Mouse (Mus musculus): ENCODE results near the gene Htt. TPM values are rescaled to one million over a fixed set of nuclear protein-coding genes. Genes with fewer than 3 reads are reported as not detected.

The Htt gene
- total RNA-seq, 1 experiment: 25.6 TPM

- DNase-seq (ENCODE audit: low read depth, low spot score): no peak
- Histone ChIP-seq H3K4me3 (ENCODE audit: insufficient read depth in 1 of 2, low read depth in 1 of 2, low read length in 2 of 2, poor library complexity in 1 of 2, severe bottlenecking in 1 of 2) (no peak overlapping the region), H3K27ac (ENCODE audit: insufficient read depth, low read depth, low read length, poor library complexity, severe bottlenecking) (no peak overlapping the region), H3K4me1 (ENCODE audit: control insufficient read depth in 2 of 2, insufficient read depth in 2 of 2, low read length in 2 of 2, poor library complexity in 1 of 2) (peaks cover 1 to 8% of the 10 kb centered on the region in 2 experiments; a peak in 1 of 4 replicates), H3K9ac (ENCODE audit: insufficient read depth, low read depth, low read length, poor library complexity, severe bottlenecking) (no peak overlapping the region), H3K36me3 (ENCODE audit: control insufficient read depth, insufficient read depth, low read length, poor library complexity, severe bottlenecking) (peaks cover 24% of the 10 kb centered on the region), H3K9me3 (ENCODE audit: control insufficient read depth, insufficient read depth, low read depth, low read length) (no peaks in the 10 kb centered on the region)
- in situ Hi-C loops (cut with MboI; ENCODE audit: low sequenced_read_pairs in 2 of 2, unreplicated experiment in 2 of 2): no loop called here
- TF ChIP-seq MAFK (IDR thresholded peaks at IDR 0.05; ENCODE audit: insufficient read depth, low read depth, low read length) (no peak), CHD2 (IDR thresholded peaks at IDR 0.05; ENCODE audit: low read depth, low read length) (no peak), ZNF384 (IDR thresholded peaks at IDR 0.05; ENCODE audit: low read depth, low read length) (no peak), ZC3H11A (IDR thresholded peaks at IDR 0.05; ENCODE audit: borderline replicate concordance, low read depth, low read length) (no peak), HCFC1 (IDR thresholded peaks at IDR 0.05; ENCODE audit: borderline replicate concordance, insufficient read depth, low read length) (no peak)
Observed at GRCm38 (mm10) chr5:34904412-34904811, 142.9 kb downstream of the Htt start.

DNA sequence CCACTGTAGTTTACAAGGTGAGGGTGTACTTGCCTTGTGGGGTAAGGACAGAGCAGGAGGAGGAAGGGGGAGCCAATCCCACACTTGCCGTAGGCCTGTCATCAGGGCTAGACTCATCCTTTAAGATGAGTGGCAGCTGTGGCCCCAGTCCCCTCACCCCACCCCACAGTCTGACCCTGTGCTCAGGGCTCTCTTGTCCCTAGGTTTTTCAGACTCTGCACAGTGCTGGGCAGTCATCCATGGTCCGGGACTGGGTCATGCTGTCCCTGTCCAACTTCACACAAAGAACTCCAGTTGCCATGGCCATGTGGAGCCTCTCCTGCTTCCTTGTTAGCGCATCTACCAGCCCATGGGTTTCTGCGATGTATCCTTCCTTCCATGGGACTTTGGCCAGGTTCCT, 145.7 kb downstream of the Htt start:
- TF ChIP-seq ZNF384 (IDR thresholded peaks at IDR 0.05; ENCODE audit: low read depth, low read length) (no peak), MAFK (IDR thresholded peaks at IDR 0.05; ENCODE audit: insufficient read depth, low read depth, low read length) (no peak), ZC3H11A (IDR thresholded peaks at IDR 0.05; ENCODE audit: borderline replicate concordance, low read depth, low read length) (no peak), CHD2 (IDR thresholded peaks at IDR 0.05; ENCODE audit: low read depth, low read length) (no peak), HCFC1 (IDR thresholded peaks at IDR 0.05; ENCODE audit: borderline replicate concordance, insufficient read depth, low read length) (no peak)
- H3K9ac ChIP-seq (ENCODE audit: insufficient read depth, low read depth, low read length, poor library complexity, severe bottlenecking): no peak overlapping the region
- in situ Hi-C loops (cut with MboI; ENCODE audit: low sequenced_read_pairs in 2 of 2, unreplicated experiment in 2 of 2): no loop called here
- peaks cover 18% of the 10 kb centered on the region; the same call in 1 of the 2 replicates for H3K36me3 ChIP-seq (ENCODE audit: control insufficient read depth, insufficient read depth, low read length, poor library complexity, severe bottlenecking)
- H3K4me1 ChIP-seq (ENCODE audit: control insufficient read depth in 2 of 2, insufficient read depth in 2 of 2, low read length in 2 of 2, poor library complexity in 1 of 2): peaks cover 1 to 8% of the 10 kb centered on the region in 2 experiments; a peak in 1 of 4 replicates
- no peak overlapping the region for H3K27ac ChIP-seq (ENCODE audit: insufficient read depth, low read depth, low read length, poor library complexity, severe bottlenecking)
- no peaks in the 10 kb centered on the region for H3K9me3 ChIP-seq (ENCODE audit: control insufficient read depth, insufficient read depth, low read depth, low read length)
- no peak overlapping the region for H3K4me3 ChIP-seq (ENCODE audit: insufficient read depth in 1 of 2, low read depth in 1 of 2, low read length in 2 of 2, poor library complexity in 1 of 2, severe bottlenecking in 1 of 2)
- no peak for DNase-seq (ENCODE audit: low read depth, low spot score)

DNA sequence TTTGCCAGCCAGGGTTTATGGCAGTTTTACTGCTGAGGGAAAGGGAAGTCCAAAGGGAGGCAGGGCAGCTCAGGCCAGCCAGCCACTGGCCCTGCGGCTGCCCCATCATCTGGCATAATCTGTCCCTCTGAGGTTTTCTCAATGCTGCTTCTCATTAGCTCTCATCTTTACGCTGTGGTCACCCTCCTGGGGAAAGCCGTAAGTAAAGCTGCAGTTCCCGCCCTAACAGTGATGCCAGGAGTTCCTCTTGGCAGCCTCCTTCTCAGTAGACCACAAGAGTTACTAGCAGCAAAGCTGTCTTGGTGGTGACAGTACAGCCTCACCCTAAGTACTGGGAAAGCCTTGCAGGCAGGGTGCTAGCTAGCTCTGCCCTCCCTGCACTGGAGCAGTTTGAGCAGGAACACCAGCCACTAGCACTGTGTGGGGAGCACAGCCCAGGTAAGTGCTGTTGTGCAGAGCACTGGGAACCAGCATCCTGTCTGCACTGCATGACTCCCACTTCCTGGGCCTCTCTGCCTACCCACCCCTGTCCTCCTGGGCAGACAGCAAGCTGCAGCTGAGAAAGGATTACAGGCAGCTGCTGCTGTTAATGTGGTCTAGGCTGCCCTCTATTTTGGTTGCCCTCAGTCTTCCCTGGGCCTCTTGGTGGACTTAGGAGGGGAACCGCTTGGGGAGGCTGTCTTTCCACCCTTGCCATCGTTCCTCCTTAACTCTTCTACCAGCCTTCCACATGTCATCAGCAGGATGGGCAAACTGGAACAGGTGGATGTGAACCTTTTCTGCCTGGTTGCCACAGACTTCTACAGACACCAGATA, 146.6 kb downstream of the Htt start, which contains the start of gene Msantd1:
TSS of gene Msantd1 (plus strand) at position 103 of the 816 bp plus-strand sequence.
- Histone ChIP-seq H3K36me3 (ENCODE audit: control insufficient read depth, insufficient read depth, low read length, poor library complexity, severe bottlenecking) (peaks cover 15% of the 10 kb centered on the region; the same call in 1 of the 2 replicates), H3K4me3 (ENCODE audit: insufficient read depth in 1 of 2, low read depth in 1 of 2, low read length in 2 of 2, poor library complexity in 1 of 2, severe bottlenecking in 1 of 2) (no peak within 1 kb of the TSS), H3K4me1 (ENCODE audit: control insufficient read depth in 2 of 2, insufficient read depth in 2 of 2, low read length in 2 of 2, poor library complexity in 1 of 2) (peaks cover 0 to 8% of the 10 kb centered on the region in 2 experiments; a peak in 1 of 4 replicates), H3K9ac (ENCODE audit: insufficient read depth, low read depth, low read length, poor library complexity, severe bottlenecking) (no peak within 1 kb of the TSS), H3K27ac (ENCODE audit: insufficient read depth, low read depth, low read length, poor library complexity, severe bottlenecking) (no peak within 1 kb of the TSS), H3K9me3 (ENCODE audit: control insufficient read depth, insufficient read depth, low read depth, low read length) (no peaks in the 10 kb centered on the region)
- no peak for TF ChIP-seq ZC3H11A (IDR thresholded peaks at IDR 0.05; ENCODE audit: borderline replicate concordance, low read depth, low read length)
- TF ChIP-seq MAFK (IDR thresholded peaks at IDR 0.05; ENCODE audit: insufficient read depth, low read depth, low read length): no peak
- no peak for TF ChIP-seq CHD2 (IDR thresholded peaks at IDR 0.05; ENCODE audit: low read depth, low read length)
- in situ Hi-C loops (cut with MboI; ENCODE audit: low sequenced_read_pairs in 2 of 2, unreplicated experiment in 2 of 2): no loop called here
- DNase-seq (ENCODE audit: low read depth, low spot score): no peak

DNA sequence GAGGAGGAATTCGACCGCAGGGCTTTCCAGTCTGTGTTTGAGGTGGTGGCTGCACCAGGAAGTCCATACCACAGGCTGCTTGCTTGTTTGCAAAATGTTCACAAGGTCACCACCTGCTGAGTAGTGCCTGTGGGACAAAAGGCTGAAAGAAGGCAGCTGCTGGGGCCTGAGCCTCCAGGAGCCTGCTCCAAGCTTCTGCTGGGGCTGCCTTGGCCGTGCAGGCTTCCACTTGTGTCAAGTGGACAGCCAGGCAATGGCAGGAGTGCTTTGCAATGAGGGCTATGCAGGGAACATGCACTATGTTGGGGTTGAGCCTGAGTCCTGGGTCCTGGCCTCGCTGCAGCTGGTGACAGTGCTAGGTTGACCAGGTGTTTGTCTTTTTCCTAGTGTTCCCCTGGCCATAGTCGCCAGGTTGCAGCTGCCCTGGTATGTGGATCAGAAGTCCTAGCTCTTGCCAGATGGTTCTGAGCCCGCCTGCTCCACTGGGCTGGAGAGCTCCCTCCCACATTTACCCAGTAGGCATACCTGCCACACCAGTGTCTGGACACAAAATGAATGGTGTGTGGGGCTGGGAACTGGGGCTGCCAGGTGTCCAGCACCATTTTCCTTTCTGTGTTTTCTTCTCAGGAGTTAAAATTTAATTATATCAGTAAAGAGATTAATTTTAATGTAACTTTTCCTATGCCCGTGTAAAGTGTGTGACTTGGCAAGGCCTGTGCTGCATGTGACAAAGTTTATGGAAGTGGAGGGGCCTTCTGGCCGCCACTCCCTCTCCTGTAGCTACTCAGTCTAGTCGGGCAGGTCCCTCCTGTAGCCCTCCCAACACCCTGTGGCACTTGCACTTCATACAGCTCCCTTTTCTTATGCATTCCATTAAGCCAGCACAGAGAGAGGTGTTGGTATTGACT, 147.4 kb downstream of the Htt start:
- H3K36me3 ChIP-seq (ENCODE audit: control insufficient read depth, insufficient read depth, low read length, poor library complexity, severe bottlenecking): peaks cover 15% of the 10 kb centered on the region; the same call in 1 of the 2 replicates

More for the DNA sequence above, 147.4 kb downstream of the Htt start:
- Histone ChIP-seq H3K9me3 (ENCODE audit: control insufficient read depth, insufficient read depth, low read depth, low read length) (no peaks in the 10 kb centered on the region), H3K27ac (ENCODE audit: insufficient read depth, low read depth, low read length, poor library complexity, severe bottlenecking) (no peak overlapping the region), H3K9ac (ENCODE audit: insufficient read depth, low read depth, low read length, poor library complexity, severe bottlenecking) (no peak overlapping the region), H3K4me1 (ENCODE audit: control insufficient read depth in 2 of 2, insufficient read depth in 2 of 2, low read length in 2 of 2, poor library complexity in 1 of 2) (peaks cover 0 to 8% of the 10 kb centered on the region in 2 experiments; a peak in 1 of 4 replicates), H3K4me3 (ENCODE audit: insufficient read depth in 1 of 2, low read depth in 1 of 2, low read length in 2 of 2, poor library complexity in 1 of 2, severe bottlenecking in 1 of 2) (no peak overlapping the region)
- no peak for DNase-seq (ENCODE audit: low read depth, low spot score)
- in situ Hi-C loops (cut with MboI; ENCODE audit: low sequenced_read_pairs in 2 of 2, unreplicated experiment in 2 of 2): no loop called here
- TF ChIP-seq CHD2 (IDR thresholded peaks at IDR 0.05; ENCODE audit: low read depth, low read length) (no peak), HCFC1 (IDR thresholded peaks at IDR 0.05; ENCODE audit: borderline replicate concordance, insufficient read depth, low read length) (no peak), MAFK (IDR thresholded peaks at IDR 0.05; ENCODE audit: insufficient read depth, low read depth, low read length) (no peak), ZNF384 (IDR thresholded peaks at IDR 0.05; ENCODE audit: low read depth, low read length) (no peak), ZC3H11A (IDR thresholded peaks at IDR 0.05; ENCODE audit: borderline replicate concordance, low read depth, low read length) (no peak)

All from ES-E14 (cell line).